Mouse (Mus musculus) liver, embryonic 14.5 days (tissue): ENCODE data around the gene Ubqln3.

Experiments used
- CTCF ChIP-seq: IDR thresholded peaks from 2 replicates; pipeline ENCODE4 v1.5.1; 2016; ENCODE audit warnings: antibody characterized with exemption, low read depth, control low read depth
- EP300 ChIP-seq: IDR thresholded peaks from 2 replicates; pipeline ENCODE4 v1.6.1; 2016; ENCODE audit warnings: antibody characterized with exemption, low read depth

DNA sequence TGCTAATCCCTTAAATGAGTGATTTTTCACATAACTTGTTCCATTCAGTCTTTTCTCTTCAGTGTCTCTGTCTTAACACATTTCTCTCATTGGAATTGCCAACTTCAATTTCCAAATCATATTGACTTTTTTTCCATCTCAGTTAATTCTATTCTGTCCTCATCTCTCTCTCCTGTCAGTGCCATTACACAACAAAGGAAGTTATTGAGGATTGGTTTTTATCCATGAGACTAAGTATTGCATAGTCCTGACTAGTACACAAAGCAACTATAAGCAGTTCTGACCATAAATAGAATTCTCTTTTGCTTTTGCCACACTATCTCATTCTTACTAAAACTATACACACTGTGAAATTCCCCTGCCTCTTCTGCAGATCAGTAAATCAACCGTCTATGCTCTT is 36.0 kb upstream of the Ubqln3 start:
- TF ChIP-seq CTCF, result no peak
- TF ChIP-seq EP300, result no peak
